Mouse (Mus musculus): ENCODE measurements at regions not wholly inside any gene's neighbourhood (a gene's known extent, or its start where the extent isn't known, plus 50 kb on each side); places are given as distances from the start of the nearest gene placed in this dataset.

- no peaks in the 10 kb centered on the region for H3K4me1 ChIP-seq (ENCODE audit: control insufficient read depth)
- no peaks in the 10 kb centered on the region for H3K27me3 ChIP-seq (ENCODE audit: control insufficient read depth)
- H3K36me3 ChIP-seq (ENCODE audit: control insufficient read depth), result no peaks in the 10 kb centered on the region
- H3K4me3 ChIP-seq (replicated peaks), result no peak overlapping the region
- TF ChIP-seq TAL1 (IDR thresholded peaks at IDR 0.05; ENCODE audit: low read length), result no peak
- no peak for TF ChIP-seq GATA1 (IDR thresholded peaks at IDR 0.05; ENCODE audit: low read length)
- H3K9me3 ChIP-seq (ENCODE audit: control insufficient read depth, low read length), result peaks cover 10% of the 10 kb centered on the region
Measured at GRCm38 (mm10) chr17:49149896-49150295, 217.7 kb downstream of the Lrfn2 start.

GRCm38 (mm10) chr17:49150971-49151422 is 218.8 kb downstream of the Lrfn2 start:
- H3K4me3 ChIP-seq (replicated peaks), result no peak overlapping the region
- peaks cover 16% of the 10 kb centered on the region for H3K9me3 ChIP-seq (ENCODE audit: control insufficient read depth, low read length)
- no peaks in the 10 kb centered on the region for H3K4me1 ChIP-seq (ENCODE audit: control insufficient read depth)
- no peaks in the 10 kb centered on the region for H3K36me3 ChIP-seq (ENCODE audit: control insufficient read depth)
- TF ChIP-seq GATA1 (IDR thresholded peaks at IDR 0.05; ENCODE audit: low read length) (no peak), TAL1 (IDR thresholded peaks at IDR 0.05; ENCODE audit: low read length) (no peak)
- H3K27me3 ChIP-seq (ENCODE audit: control insufficient read depth), result no peaks in the 10 kb centered on the region

DNA sequence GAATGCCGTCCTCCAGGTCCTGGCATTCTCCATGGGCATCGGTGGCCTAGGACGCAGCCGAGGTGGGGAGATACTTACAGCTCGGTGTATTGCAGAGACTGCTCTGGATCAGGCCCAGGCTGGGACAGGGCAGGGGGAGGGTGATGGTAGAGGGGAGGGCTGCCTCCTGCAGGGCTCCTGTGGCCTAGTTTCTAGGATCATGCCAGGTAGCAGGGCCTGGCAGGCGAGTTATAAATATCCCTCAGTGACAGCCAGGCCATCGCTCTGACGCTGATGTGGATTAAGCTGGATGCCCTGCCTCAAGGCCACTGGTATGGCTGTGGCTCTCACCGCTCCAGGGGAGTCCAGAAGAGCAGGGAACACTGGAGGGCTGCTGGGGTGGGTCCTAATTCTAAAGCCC is 221.8 kb downstream of the Lrfn2 start:
- Histone ChIP-seq H3K9me3 (ENCODE audit: control insufficient read depth, low read length) (peaks cover 21% of the 10 kb centered on the region), H3K4me3 (replicated peaks) (no peak overlapping the region), H3K27me3 (ENCODE audit: control insufficient read depth) (no peaks in the 10 kb centered on the region), H3K36me3 (ENCODE audit: control insufficient read depth) (no peaks in the 10 kb centered on the region), H3K4me1 (ENCODE audit: control insufficient read depth) (no peaks in the 10 kb centered on the region)
- no peak for TF ChIP-seq GATA1 (IDR thresholded peaks at IDR 0.05; ENCODE audit: low read length)
- TF ChIP-seq TAL1 (IDR thresholded peaks at IDR 0.05; ENCODE audit: low read length), result no peak

GRCm38 (mm10) chr17:49155001-49155515 is 222.9 kb downstream of the Lrfn2 start:
- Histone ChIP-seq H3K4me3 (replicated peaks) (no peak overlapping the region), H3K27me3 (ENCODE audit: control insufficient read depth) (no peaks in the 10 kb centered on the region), H3K4me1 (ENCODE audit: control insufficient read depth) (no peaks in the 10 kb centered on the region), H3K36me3 (ENCODE audit: control insufficient read depth) (no peaks in the 10 kb centered on the region), H3K9me3 (ENCODE audit: control insufficient read depth, low read length) (peaks cover 21% of the 10 kb centered on the region)
- TF ChIP-seq GATA1 (IDR thresholded peaks at IDR 0.05; ENCODE audit: low read length) (no peak), TAL1 (IDR thresholded peaks at IDR 0.05; ENCODE audit: low read length) (no peak)

DNA sequence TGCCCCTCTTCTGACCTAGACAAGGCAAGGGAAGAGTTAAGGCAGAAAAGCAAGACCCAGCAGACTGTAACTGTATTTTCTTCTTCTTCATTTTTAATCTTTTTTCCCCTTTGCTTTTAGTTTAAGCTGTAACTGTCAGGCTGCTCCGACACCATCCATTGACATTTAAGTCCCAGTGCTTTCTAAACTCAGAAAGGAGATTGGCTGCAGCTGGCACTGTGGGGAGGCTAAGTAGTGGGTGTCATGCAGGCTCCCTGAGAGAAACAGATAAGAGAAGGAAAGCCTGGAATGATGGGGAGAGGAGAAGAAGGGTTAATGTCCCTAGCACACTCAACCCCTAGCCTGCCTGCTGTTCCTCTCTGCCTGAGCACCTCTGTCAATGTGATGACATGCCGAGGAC is 225.4 kb downstream of the Lrfn2 start:
- Histone ChIP-seq H3K27me3 (ENCODE audit: control insufficient read depth) (no peaks in the 10 kb centered on the region), H3K9me3 (ENCODE audit: control insufficient read depth, low read length) (peaks cover 14% of the 10 kb centered on the region; the same call in 1 of the 2 replicates), H3K36me3 (ENCODE audit: control insufficient read depth) (no peaks in the 10 kb centered on the region), H3K4me1 (ENCODE audit: control insufficient read depth) (no peaks in the 10 kb centered on the region), H3K4me3 (replicated peaks) (no peak overlapping the region)
- TF ChIP-seq GATA1 (IDR thresholded peaks at IDR 0.05; ENCODE audit: low read length) (no peak), TAL1 (IDR thresholded peaks at IDR 0.05; ENCODE audit: low read length) (no peak)

DNA sequence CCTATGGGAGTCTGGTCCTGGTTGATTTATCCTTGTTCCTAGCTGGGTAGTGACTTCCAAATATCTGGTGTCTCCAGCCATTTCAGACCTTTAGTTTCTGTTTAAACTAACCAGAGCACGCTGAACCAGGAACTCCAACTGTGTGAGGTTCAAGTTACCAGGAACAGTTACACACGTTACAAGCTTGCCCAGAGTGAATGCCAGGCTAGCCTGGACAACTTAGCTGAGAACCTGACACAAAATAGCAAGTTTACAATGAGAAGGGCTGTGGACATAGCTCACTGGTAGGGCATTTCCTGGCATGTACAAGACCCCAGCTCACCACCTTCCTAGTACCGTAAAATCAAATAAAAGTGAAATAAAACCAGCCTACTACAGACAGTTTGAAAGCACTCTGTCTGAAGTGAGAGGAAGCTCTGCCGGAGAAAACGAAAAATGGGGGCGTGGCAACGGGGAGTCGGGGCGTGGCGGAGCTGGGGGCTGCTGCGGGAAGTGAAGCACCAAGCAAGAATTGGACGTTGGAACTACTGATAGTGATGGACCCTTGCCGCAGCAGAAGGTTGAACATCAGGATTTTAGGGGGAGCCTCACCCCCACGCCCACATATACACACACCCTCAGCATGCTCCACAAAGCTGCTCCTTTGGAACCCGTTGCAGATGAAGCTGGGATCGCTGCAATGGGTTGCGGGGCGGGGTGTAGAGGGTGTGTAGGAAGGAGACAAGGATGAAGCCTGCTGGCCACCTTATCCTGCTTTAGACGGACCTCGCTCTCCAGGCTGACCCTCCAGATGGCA is 239.3 kb downstream of the Lrfn2 start:
- TF ChIP-seq GATA1 (IDR thresholded peaks at IDR 0.05; ENCODE audit: low read length), result no peak
- no peak for TF ChIP-seq TAL1 (IDR thresholded peaks at IDR 0.05; ENCODE audit: low read length)
- H3K36me3 ChIP-seq (ENCODE audit: control insufficient read depth), result no peaks in the 10 kb centered on the region
- no peaks in the 10 kb centered on the region for H3K9me3 ChIP-seq (ENCODE audit: control insufficient read depth, low read length)
- H3K4me1 ChIP-seq (ENCODE audit: control insufficient read depth), result no peaks in the 10 kb centered on the region
- H3K4me3 ChIP-seq (replicated peaks), result no peak overlapping the region
- no peaks in the 10 kb centered on the region; the same call in 1 of the 2 replicates for H3K27me3 ChIP-seq (ENCODE audit: control insufficient read depth)

DNA sequence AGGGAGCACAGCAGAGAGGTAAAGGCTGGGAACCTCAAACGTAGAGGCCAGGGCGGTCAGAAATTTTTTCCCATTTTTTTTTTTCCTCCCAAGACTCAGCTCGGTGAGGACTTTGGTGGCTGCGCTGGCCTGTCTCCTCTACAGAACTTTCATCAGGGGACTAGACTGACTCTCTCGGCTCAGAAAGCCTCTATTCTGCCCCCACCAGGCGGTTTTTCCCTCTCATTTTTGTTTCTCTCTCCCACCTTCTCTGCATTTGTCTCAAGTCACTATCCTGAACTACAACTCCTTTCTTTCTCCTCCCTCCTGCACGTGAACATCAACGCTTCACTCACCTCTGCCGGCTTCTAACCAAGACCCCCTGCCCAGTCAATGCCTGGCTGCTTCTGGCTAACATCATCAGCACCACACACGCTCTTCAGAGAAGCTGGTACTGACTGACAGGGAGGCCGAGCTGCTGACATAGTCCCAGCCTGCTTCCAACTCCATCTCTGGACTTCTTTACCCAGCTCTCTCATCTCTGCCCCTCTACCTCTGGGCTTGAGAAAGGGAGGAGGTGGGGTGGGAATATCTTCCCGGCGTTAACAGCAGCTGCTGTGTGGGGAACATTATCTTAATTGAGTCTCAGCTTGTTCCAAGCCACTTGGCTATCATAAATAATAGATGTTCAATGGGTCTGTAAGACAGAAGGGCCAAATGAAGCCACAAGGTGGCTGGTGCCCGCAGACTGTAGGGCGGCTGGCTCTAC is 240.0 kb downstream of the Lrfn2 start:
- H3K9me3 ChIP-seq (ENCODE audit: control insufficient read depth, low read length), result no peaks in the 10 kb centered on the region
- no peak overlapping the region for H3K4me3 ChIP-seq (replicated peaks)
- no peak for TF ChIP-seq GATA1 (IDR thresholded peaks at IDR 0.05; ENCODE audit: low read length)
- TF ChIP-seq TAL1 (IDR thresholded peaks at IDR 0.05; ENCODE audit: low read length), result no peak
- no peaks in the 10 kb centered on the region; the same call in 1 of the 2 replicates for H3K27me3 ChIP-seq (ENCODE audit: control insufficient read depth)
- no peaks in the 10 kb centered on the region for H3K36me3 ChIP-seq (ENCODE audit: control insufficient read depth)
- H3K4me1 ChIP-seq (ENCODE audit: control insufficient read depth), result no peaks in the 10 kb centered on the region

- H3K9me3 ChIP-seq (ENCODE audit: control insufficient read depth, low read length), result no peaks in the 10 kb centered on the region
- H3K4me3 ChIP-seq (replicated peaks), result no peak overlapping the region
Measured at GRCm38 (mm10) chr17:49172800-49173150, 240.6 kb downstream of the Lrfn2 start.

More at GRCm38 (mm10) chr17:49172800-49173150, 240.6 kb downstream of the Lrfn2 start:
- Histone ChIP-seq H3K4me1 (ENCODE audit: control insufficient read depth) (no peaks in the 10 kb centered on the region), H3K36me3 (ENCODE audit: control insufficient read depth) (no peaks in the 10 kb centered on the region), H3K27me3 (ENCODE audit: control insufficient read depth) (no peaks in the 10 kb centered on the region; the same call in 1 of the 2 replicates)
- TF ChIP-seq GATA1 (IDR thresholded peaks at IDR 0.05; ENCODE audit: low read length) (no peak), TAL1 (IDR thresholded peaks at IDR 0.05; ENCODE audit: low read length) (no peak)
